Mouse (Mus musculus): ENCODE results near the gene Stxbp1. TPM values are rescaled to one million over a fixed set of nuclear protein-coding genes. Genes with fewer than 3 reads are reported as not detected.
A peak's percentile ranks its signal among the peaks of the same experiment; 100 is the strongest.

Gene Stxbp1
- polyA plus RNA-seq, 1 experiment: 666 TPM

- DNase-seq (ENCODE audit: extremely low spot score in 1 of 2, low spot score in 1 of 2): peak in 1 of 2 experiments; percentile 47
Measured at GRCm38 (mm10) chr2:32798251-32798962, 48.6 kb downstream of the Stxbp1 start.

- DNase-seq (ENCODE audit: extremely low spot score in 1 of 2, low spot score in 1 of 2): no peak
Measured at GRCm38 (mm10) chr2:32795748-32796418, 51.2 kb downstream of the Stxbp1 start.

- no peak for DNase-seq (ENCODE audit: extremely low spot score in 1 of 2, low spot score in 1 of 2)
Measured at GRCm38 (mm10) chr2:32791297-32791696, 55.7 kb downstream of the Stxbp1 start.

- no peak for DNase-seq (ENCODE audit: extremely low spot score in 1 of 2, low spot score in 1 of 2)
Measured at GRCm38 (mm10) chr2:32788581-32788980, 58.5 kb downstream of the Stxbp1 start.

GRCm38 (mm10) chr2:32787176-32787575 is 59.9 kb downstream of the Stxbp1 start:
- DNase-seq (ENCODE audit: extremely low spot score in 1 of 2, low spot score in 1 of 2): peak in 1 of 2 experiments; percentile 70

GRCm38 (mm10) chr2:32784048-32784681 is 62.9 kb downstream of the Stxbp1 start, which contains the start of gene Cfap157:
TSS of gene Cfap157 (minus strand) at chr2:32784428.
- DNase-seq (ENCODE audit: extremely low spot score in 1 of 2, low spot score in 1 of 2): peak in 1 of 2 experiments; percentile 42

GRCm38 (mm10) chr2:32781710-32782109 is 65.3 kb downstream of the Stxbp1 start:
- no peak for DNase-seq (ENCODE audit: extremely low spot score in 1 of 2, low spot score in 1 of 2)

GRCm38 (mm10) chr2:32779714-32780113 is 67.3 kb downstream of the Stxbp1 start:
- DNase-seq (ENCODE audit: extremely low spot score in 1 of 2, low spot score in 1 of 2): no peak

- DNase-seq (ENCODE audit: extremely low spot score in 1 of 2, low spot score in 1 of 2): peak; percentile 38 to 74
Measured at GRCm38 (mm10) chr2:32779131-32779530, 67.9 kb downstream of the Stxbp1 start.

GRCm38 (mm10) chr2:32778081-32778480 is 69.0 kb downstream of the Stxbp1 start:
- no peak for DNase-seq (ENCODE audit: extremely low spot score in 1 of 2, low spot score in 1 of 2)

- DNase-seq (ENCODE audit: extremely low spot score in 1 of 2, low spot score in 1 of 2): no peak
Measured at GRCm38 (mm10) chr2:32776192-32776591, 70.9 kb downstream of the Stxbp1 start.

- DNase-seq (ENCODE audit: extremely low spot score in 1 of 2, low spot score in 1 of 2): peak; percentile 93 to 97
Measured at GRCm38 (mm10) chr2:32775359-32776074, 71.5 kb downstream of the Stxbp1 start, which contains the start of the genes Ttc16 and Ptrh1. TSS of gene Ttc16 (minus strand) at chr2:32775633. TSS of gene Ptrh1 (plus strand) at chr2:32775786.

- no peak for DNase-seq (ENCODE audit: extremely low spot score in 1 of 2, low spot score in 1 of 2)
Measured at GRCm38 (mm10) chr2:32772626-32773279, 74.3 kb downstream of the Stxbp1 start.

GRCm38 (mm10) chr2:32771886-32772285 is 75.2 kb downstream of the Stxbp1 start:
- DNase-seq (ENCODE audit: extremely low spot score in 1 of 2, low spot score in 1 of 2): no peak

- no peak for DNase-seq (ENCODE audit: extremely low spot score in 1 of 2, low spot score in 1 of 2)
Measured at GRCm38 (mm10) chr2:32769327-32770085, 77.5 kb downstream of the Stxbp1 start.

GRCm38 (mm10) chr2:32768661-32769285 is 78.3 kb downstream of the Stxbp1 start:
- no peak for DNase-seq (ENCODE audit: extremely low spot score in 1 of 2, low spot score in 1 of 2)

GRCm38 (mm10) chr2:32767241-32767640 is 79.8 kb downstream of the Stxbp1 start:
- no peak for DNase-seq (ENCODE audit: extremely low spot score in 1 of 2, low spot score in 1 of 2)

GRCm38 (mm10) chr2:32763353-32763752 is 83.7 kb downstream of the Stxbp1 start:
- no peak for DNase-seq (ENCODE audit: extremely low spot score in 1 of 2, low spot score in 1 of 2)

- no peak for DNase-seq (ENCODE audit: extremely low spot score in 1 of 2, low spot score in 1 of 2)
Measured at GRCm38 (mm10) chr2:32761859-32762258, 85.2 kb downstream of the Stxbp1 start.
